Mouse (Mus musculus) forebrain, embryonic 16.5 days (tissue): Measurements from ENCODE around the gene Aurkb. TPM values are rescaled to one million over a fixed set of nuclear protein-coding genes. Genes with fewer than 3 reads are reported as not detected.

Experiments
- ATAC-seq: fragments of 200-750 bp; cut with Nextera tagmentation; 2 replicates; pipeline ENCODE4 v1.8.0; 2017; ENCODE audit warnings: mild to moderate bottlenecking, moderate library complexity
- H3K27ac ChIP-seq: fragments of 300-500 bp; sonication (generic); 2 replicates; pipeline ENCODE4 v1.5.1; 2014; ENCODE audit warnings: low read length, control low read depth
- H3K27me3 ChIP-seq: fragments of 300-500 bp; sonication (generic); replicated peaks from 2 replicates; pipeline ENCODE4 v1.6.1; 2014; ENCODE audit warnings: low read length; ENCODE audit not compliant: control insufficient read depth, insufficient read depth
- H3K36me3 ChIP-seq: fragments of 300-500 bp; sonication (generic); 2 replicates; pipeline ENCODE4 v1.6.1; 2014; ENCODE audit not compliant: control insufficient read depth, insufficient read depth
- H3K4me1 ChIP-seq: fragments of 300-500 bp; sonication (generic); replicated peaks from 2 replicates; pipeline ENCODE4 v1.6.1; 2014; ENCODE audit warnings: low read length; ENCODE audit not compliant: control insufficient read depth, insufficient read depth
- H3K4me2 ChIP-seq: fragments of 300-500 bp; sonication (generic); 2 replicates; pipeline ENCODE4 v1.6.1; 2014; ENCODE audit warnings: mild to moderate bottlenecking, low read length, control low read depth
- H3K4me3 ChIP-seq: fragments of 300-500 bp; sonication (generic); replicated peaks from 2 replicates; pipeline ENCODE4 v1.5.1; 2014; ENCODE audit warnings: mild to moderate bottlenecking, low read length, control low read depth
- H3K9ac ChIP-seq: fragments of 300-500 bp; sonication (generic); replicated peaks from 2 replicates; pipeline ENCODE4 v1.6.1; 2014; ENCODE audit warnings: low read depth, low read length, control low read depth
- H3K9me3 ChIP-seq: fragments of 300-500 bp; sonication (generic); 2 replicates; pipeline ENCODE4 v1.6.1; 2016; ENCODE audit warnings: low read length; ENCODE audit not compliant: control insufficient read depth
- WGBS: fragments of 180-500 bp; shearing (Covaris S2); extraction: QIAGEN DNeasy Blood & Tissue Kit; methylation state at CpG from one replicate; pipeline ENCODE4 v1.1.7; 2014; 5-methylcytosine and 5-hydroxymethylcytosine counted together
- polyA plus RNA-seq: library from polyadenylated mRNA; unstranded; fragments of >200 nt; fragmentation: Nextera tagmentation; extraction: Ambion mirVana; gene quantifications from 2 replicates; pipeline ENCODE4 v1.2.1, GENCODE M21; 2015

The Aurkb gene
- polyA plus RNA-seq, 1 experiment from 2014 or later, result 56.7 TPM

DNA sequence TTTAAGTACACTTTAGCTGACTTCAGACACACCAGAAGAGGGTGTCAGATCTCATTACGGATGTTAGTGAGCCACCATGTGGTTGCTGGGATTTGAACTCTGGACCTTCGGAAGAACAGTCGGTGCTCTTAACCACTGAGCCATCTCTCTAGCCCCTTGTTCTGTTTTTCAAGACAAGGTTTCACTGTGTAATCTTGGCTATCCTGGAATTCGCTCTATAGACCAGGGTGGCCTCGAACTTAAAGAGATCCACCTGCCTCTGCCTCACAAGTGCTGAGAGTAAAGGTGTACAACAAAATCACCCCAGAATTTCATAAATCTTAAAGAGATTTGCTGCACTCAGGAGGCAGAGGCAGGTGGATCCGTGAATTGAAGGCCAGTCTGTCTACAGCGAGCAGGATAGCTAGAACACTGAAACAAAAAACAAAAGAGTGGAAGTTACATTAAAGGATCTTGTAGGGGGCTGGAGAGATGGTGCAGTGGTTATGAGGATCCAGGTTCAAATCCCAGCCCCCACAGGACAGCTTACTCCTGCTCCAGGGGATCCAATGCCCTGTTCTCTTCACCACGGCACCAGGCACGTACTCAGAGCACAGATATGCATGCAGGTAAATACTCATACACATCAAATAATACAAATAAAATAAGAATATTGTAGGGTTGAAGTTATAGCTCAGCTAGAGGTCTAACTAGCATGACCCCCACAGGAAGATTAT is 30.5 kb downstream of the Aurkb start:
- Histone ChIP-seq H3K4me2 (no peak overlapping the region), H3K36me3 (no peaks in the 10 kb centered on the region), H3K4me3 (no peak overlapping the region), H3K9me3 (no peaks in the 10 kb centered on the region), H3K4me1 (peaks cover 22% of the 10 kb centered on the region), H3K9ac (no peak overlapping the region), H3K27me3 (no peaks in the 10 kb centered on the region), H3K27ac (no peak overlapping the region)
- no peak for ATAC-seq
- WGBS, result 47% methylated on average over 8 of the region's 9 CpGs

DNA sequence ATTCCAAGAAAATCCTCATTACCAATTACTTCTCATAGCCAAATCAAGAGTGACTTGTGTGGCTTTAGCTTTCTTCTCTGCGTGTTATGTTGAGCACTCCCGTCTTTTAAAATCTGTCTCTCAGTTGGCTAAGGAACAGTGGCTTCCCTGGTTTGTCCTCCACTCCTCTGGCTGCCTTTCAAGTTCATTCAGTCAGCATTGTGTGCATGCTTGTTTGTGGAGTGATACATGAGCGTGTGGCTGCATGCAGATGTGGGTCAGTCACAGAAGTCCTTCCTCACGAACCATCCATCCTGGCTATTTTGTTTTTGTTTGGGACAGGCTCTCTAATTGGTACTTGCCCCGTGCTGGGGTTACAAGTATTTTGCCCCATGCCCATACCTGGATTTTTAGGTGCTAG is 31.1 kb downstream of the Aurkb start:
- Histone ChIP-seq H3K36me3 (no peaks in the 10 kb centered on the region), H3K4me3 (no peak overlapping the region), H3K9ac (no peak overlapping the region), H3K4me1 (peaks cover 15% of the 10 kb centered on the region), H3K4me2 (no peak overlapping the region), H3K9me3 (no peaks in the 10 kb centered on the region), H3K27ac (no peak overlapping the region), H3K27me3 (no peaks in the 10 kb centered on the region)
- no peak for ATAC-seq
- WGBS, result 43% methylated on average over 5 of the region's 5 CpGs

DNA sequence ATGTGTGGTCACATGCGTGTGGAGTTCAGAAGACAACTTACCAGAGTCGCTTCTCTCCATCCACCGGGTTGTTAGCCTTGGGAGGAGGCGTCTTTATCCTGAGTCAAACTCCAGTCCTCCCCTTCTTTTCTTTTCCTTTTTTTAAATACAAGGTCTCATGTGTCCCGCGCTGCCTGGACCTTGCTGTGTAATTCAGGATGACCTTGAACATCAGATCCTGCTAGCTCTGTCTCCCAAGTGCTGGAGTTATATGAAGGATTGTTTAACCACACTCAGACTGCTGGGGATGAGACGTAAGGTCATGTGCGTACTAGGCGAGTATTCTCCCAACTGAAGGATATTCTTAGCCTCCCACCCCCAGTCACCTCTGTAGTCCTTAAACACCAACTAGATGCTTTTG is 31.9 kb downstream of the Aurkb start:
- Histone ChIP-seq H3K27ac (no peak overlapping the region), H3K27me3 (no peaks in the 10 kb centered on the region), H3K4me3 (no peak overlapping the region), H3K36me3 (no peaks in the 10 kb centered on the region), H3K4me1 (peaks cover 10% of the 10 kb centered on the region), H3K4me2 (no peak overlapping the region), H3K9me3 (no peaks in the 10 kb centered on the region), H3K9ac (no peak overlapping the region)
- WGBS, result 83% methylated on average over 9 of the region's 9 CpGs
- ATAC-seq, result no peak

DNA sequence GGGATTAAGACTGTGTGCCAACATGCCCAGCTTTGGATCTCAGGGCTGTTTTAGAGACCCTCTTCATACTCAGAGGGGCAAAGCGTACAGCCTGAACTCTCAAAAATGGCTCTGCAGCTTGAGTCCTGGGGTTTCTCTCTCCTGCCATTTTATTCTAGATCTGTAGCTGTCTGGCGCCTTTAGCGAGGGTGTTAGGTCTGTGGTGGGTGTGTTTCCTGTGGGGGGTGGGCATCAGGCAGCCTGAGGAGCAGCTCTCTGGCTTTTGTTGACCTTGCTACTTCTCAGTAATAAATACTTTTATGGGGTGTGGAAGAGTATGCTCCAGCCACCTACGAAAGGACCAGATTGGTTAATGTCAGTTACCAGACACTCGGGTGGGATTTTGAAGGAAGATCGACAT is 32.6 kb downstream of the Aurkb start:
- 89% methylated on average over 6 of the region's 6 CpGs for WGBS
- Histone ChIP-seq H3K4me3 (no peak overlapping the region), H3K36me3 (no peaks in the 10 kb centered on the region), H3K4me1 (peaks cover 6% of the 10 kb centered on the region; the same call in 1 of the 2 replicates), H3K27ac (no peak overlapping the region), H3K9ac (no peak overlapping the region), H3K4me2 (no peak overlapping the region), H3K27me3 (no peaks in the 10 kb centered on the region), H3K9me3 (no peaks in the 10 kb centered on the region)
- ATAC-seq, result no peak

DNA sequence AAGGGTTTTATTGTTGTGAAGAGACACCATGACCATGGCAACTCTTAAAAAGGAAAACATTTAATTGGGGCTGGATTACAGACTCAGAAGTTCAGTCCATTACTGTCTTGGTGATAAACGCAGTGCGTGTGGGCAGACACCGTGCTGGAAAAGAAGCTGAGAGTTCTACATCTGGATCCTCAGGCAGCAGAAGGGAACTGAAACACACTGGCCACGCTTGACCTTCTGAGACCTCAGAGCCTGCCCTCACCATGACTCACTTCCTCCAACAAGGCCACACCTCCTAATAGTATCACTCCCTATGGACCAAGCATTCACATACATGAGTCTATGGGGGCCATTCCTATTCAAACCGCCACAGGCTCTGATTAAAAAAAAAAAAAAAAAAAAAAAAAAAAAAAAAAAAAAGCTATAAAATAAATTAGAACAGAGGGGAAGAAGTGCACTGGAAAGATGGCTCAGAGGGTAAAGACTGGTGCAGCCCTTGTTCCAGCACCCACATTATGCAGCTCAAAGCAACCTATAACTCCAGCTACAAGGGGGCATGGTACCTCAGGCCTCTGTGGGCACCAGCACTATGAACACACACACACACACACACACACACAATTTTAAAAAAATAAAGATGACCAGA is 33.5 kb downstream of the Aurkb start:
- Histone ChIP-seq H3K4me3 (no peak overlapping the region), H3K9ac (no peak overlapping the region), H3K4me2 (no peak overlapping the region), H3K36me3 (no peaks in the 10 kb centered on the region), H3K27me3 (no peaks in the 10 kb centered on the region), H3K9me3 (no peaks in the 10 kb centered on the region), H3K27ac (no peak overlapping the region), H3K4me1 (peaks cover 5% of the 10 kb centered on the region; the same call in 1 of the 2 replicates)
- WGBS, result 85% methylated on average over 5 of the region's 5 CpGs
- ATAC-seq, result no peak

DNA sequence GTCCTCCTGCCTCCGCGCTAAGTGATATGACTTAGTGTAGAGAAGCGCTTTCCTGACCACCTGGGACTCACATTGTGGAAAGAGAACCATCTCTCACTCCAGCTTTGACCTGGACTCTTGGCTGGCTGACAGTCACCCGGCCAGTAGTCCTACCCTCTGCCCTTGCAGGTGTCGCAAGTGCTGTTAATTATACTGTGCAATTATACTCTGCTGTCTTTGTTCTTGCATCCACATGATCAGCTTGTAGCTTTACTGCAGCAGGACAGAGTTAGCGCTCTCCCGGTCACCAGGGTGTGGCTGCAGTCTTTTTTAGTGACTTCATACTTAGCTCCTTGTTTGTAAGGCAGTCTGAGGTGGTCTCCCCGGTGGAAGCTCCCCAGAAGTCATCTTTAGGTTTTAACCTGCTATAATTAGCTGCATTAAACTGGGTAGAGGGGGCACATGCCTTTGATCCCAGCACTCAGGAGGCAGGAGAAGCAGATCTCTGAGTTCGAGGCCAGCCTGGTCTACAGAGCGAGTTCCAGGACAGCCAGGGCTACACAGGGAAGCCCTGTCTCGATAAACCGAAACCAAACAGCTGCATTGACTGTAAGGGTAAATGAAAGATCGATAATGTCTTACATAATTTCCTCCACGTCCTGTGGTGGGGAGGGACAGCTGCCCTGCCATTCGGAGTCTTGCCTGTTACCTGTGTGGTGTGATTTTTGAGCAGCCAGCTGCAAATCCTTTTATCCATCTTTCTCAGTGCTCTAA is 34.8 kb downstream of the Aurkb start:
- Histone ChIP-seq H3K4me1 (no peaks in the 10 kb centered on the region), H3K27me3 (no peaks in the 10 kb centered on the region), H3K4me2 (no peak overlapping the region), H3K27ac (no peak overlapping the region), H3K9ac (no peak overlapping the region), H3K36me3 (no peaks in the 10 kb centered on the region), H3K9me3 (no peaks in the 10 kb centered on the region), H3K4me3 (no peak overlapping the region)
- WGBS, result 83% methylated on average over 15 of the region's 15 CpGs
- no peak for ATAC-seq

DNA sequence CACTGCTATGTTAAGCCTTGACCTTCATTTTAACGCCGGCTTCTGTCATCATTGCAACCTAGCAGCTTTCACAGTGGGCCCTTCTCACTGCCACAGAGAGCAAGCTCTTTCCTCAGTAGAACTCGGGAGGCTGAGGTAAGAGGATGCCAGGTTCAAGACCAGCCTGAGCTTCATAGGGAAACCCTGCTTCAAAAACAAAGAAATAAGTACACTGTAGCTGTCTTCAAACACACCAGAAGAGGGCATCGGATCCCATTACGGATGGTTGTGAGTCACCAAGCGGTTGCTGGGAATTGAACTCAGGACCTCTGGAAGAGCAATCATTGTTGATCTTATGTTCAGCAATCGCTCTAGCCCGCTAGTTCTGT is 35.4 kb downstream of the Aurkb start:
- Histone ChIP-seq H3K36me3 (no peaks in the 10 kb centered on the region), H3K4me2 (no peak overlapping the region), H3K27me3 (no peaks in the 10 kb centered on the region), H3K27ac (no peak overlapping the region), H3K4me3 (no peak overlapping the region), H3K9ac (no peak overlapping the region), H3K4me1 (no peaks in the 10 kb centered on the region), H3K9me3 (no peaks in the 10 kb centered on the region)
- ATAC-seq, result no peak
- WGBS, result 92% methylated on average over 8 of the region's 8 CpGs

DNA sequence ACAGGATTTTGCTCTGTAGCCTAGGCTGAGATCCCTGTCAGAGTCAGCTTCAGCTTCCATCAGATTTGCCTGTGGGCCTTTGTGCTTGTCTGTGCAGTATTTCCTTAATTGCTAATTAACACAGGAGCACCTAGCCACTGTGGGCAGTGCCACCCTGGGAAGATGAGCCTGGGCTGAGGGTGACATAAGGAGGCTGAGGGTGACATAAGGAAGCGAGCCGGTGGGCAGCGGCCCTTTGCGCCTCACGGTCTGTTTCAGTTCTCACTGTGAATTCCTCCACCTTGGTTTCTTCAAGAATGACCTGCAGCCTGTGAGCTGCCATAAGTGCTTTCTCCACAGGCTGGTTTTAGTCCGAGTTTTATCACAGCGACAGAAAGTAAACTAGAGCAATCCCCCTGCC is 36.2 kb downstream of the Aurkb start:
- no peaks in the 10 kb centered on the region for H3K9me3 ChIP-seq
- no peaks in the 10 kb centered on the region for H3K36me3 ChIP-seq
- WGBS, result 86% methylated on average over 7 of the region's 7 CpGs
- H3K9ac ChIP-seq, result no peak overlapping the region
- no peak overlapping the region for H3K27ac ChIP-seq
- ATAC-seq, result no peak
- no peaks in the 10 kb centered on the region for H3K27me3 ChIP-seq
- H3K4me3 ChIP-seq, result no peak overlapping the region
- no peaks in the 10 kb centered on the region for H3K4me1 ChIP-seq
- H3K4me2 ChIP-seq, result no peak overlapping the region

DNA sequence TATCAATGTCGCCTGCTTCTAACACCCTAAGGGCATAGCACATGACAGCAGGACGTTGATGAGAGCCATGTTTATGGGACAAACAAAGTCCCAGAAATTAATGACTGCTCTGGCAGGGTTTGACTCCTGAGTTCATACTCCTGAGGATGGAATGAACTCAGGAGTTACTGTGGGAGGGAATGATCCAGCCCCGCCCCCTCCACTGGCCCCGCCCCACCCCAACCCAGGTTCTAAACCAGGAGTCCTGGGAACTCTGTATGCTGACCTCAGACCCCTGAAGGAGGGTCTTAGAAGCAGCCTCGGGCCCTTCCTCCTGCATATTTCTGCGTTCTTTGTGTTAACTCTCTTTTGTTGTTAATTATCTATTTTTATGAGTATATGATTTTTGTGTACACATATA is 40.2 kb downstream of the Aurkb start:
- Histone ChIP-seq H3K36me3 (0 out of 2 replicates have a peak, but pooled peaks cover 2% of the 10 kb centered on the region), H3K9ac (no peak overlapping the region), H3K27ac (no peak overlapping the region), H3K4me3 (no peak overlapping the region), H3K9me3 (no peaks in the 10 kb centered on the region), H3K4me2 (no peak overlapping the region), H3K4me1 (peaks cover 20% of the 10 kb centered on the region), H3K27me3 (no peaks in the 10 kb centered on the region)
- WGBS, result 71% methylated on average over 6 of the region's 6 CpGs
- no peak for ATAC-seq
